Mouse (Mus musculus): ENCODE results near the gene Psmd5. TPM values are rescaled to one million over a fixed set of nuclear protein-coding genes. Genes with fewer than 3 reads are reported as not detected.

The Psmd5 gene
- polyA plus RNA-seq, 1 experiment from 2014 or later, result 118 TPM

- H3K4me2 ChIP-seq (replicated peaks; ENCODE audit: low read depth, low read length), result no peak overlapping the region
- H3K36me3 ChIP-seq (ENCODE audit: control insufficient read depth, insufficient read depth, low read length), result no peaks in the 10 kb centered on the region
- no peak overlapping the region for H3K4me3 ChIP-seq (ENCODE audit: low read depth, low read length)
- no peak overlapping the region for H3K27ac ChIP-seq (ENCODE audit: low read depth, low read length)
- no peaks in the 10 kb centered on the region for H3K27me3 ChIP-seq (ENCODE audit: control insufficient read depth, insufficient read depth, low read length)
- no peak for DNase-seq (ENCODE audit: low spot score)
- H3K4me1 ChIP-seq (replicated peaks; ENCODE audit: control insufficient read depth, insufficient read depth, low read length), result no peaks in the 10 kb centered on the region; the same call in 1 of the 2 replicates
- no peak for ATAC-seq (ENCODE audit: low FRiP score)
- H3K9ac ChIP-seq (ENCODE audit: low read depth, low read length), result no peak overlapping the region
- WGBS, result 79% methylated on average over 4 of the region's 4 CpGs
- H3K9me3 ChIP-seq (ENCODE audit: control insufficient read depth, low read length), result no peaks in the 10 kb centered on the region
Observed at GRCm38 (mm10) chr2:34901726-34902125, 27.0 kb upstream of the Psmd5 start.

- H3K9me3 ChIP-seq (ENCODE audit: control insufficient read depth, low read length), result no peaks in the 10 kb centered on the region
- no peaks in the 10 kb centered on the region for H3K27me3 ChIP-seq (ENCODE audit: control insufficient read depth, insufficient read depth, low read length)
- no peaks in the 10 kb centered on the region for H3K36me3 ChIP-seq (ENCODE audit: control insufficient read depth, insufficient read depth, low read length)
- H3K9ac ChIP-seq (ENCODE audit: low read depth, low read length), result no peak overlapping the region
- DNase-seq (ENCODE audit: low spot score) (no peak), ATAC-seq (ENCODE audit: low FRiP score) (no peak)
- H3K4me2 ChIP-seq (replicated peaks; ENCODE audit: low read depth, low read length), result no peak overlapping the region
- H3K27ac ChIP-seq (ENCODE audit: low read depth, low read length), result no peak overlapping the region
- no peaks in the 10 kb centered on the region; the same call in 1 of the 2 replicates for H3K4me1 ChIP-seq (replicated peaks; ENCODE audit: control insufficient read depth, insufficient read depth, low read length)
- H3K4me3 ChIP-seq (ENCODE audit: low read depth, low read length), result no peak overlapping the region
- 74% methylated on average over 1 of the region's 1 CpGs for WGBS
Observed at GRCm38 (mm10) chr2:34900412-34900811, 25.6 kb upstream of the Psmd5 start.

GRCm38 (mm10) chr2:34899682-34900081, 24.9 kb upstream of the Psmd5 start:
- 87% methylated on average over 11 of the region's 11 CpGs for WGBS
- DNase-seq (ENCODE audit: low spot score) (no peak), ATAC-seq (ENCODE audit: low FRiP score) (no peak)

GRCm38 (mm10) chr2:34897820-34898219, 23.1 kb upstream of the Psmd5 start:
- Histone ChIP-seq H3K27ac (ENCODE audit: low read depth, low read length) (no peak overlapping the region), H3K4me1 (replicated peaks; ENCODE audit: control insufficient read depth, insufficient read depth, low read length) (no peaks in the 10 kb centered on the region), H3K9ac (ENCODE audit: low read depth, low read length) (no peak overlapping the region), H3K4me3 (ENCODE audit: low read depth, low read length) (no peak overlapping the region), H3K36me3 (ENCODE audit: control insufficient read depth, insufficient read depth, low read length) (no peaks in the 10 kb centered on the region), H3K9me3 (ENCODE audit: control insufficient read depth, low read length) (no peaks in the 10 kb centered on the region), H3K27me3 (ENCODE audit: control insufficient read depth, insufficient read depth, low read length) (no peaks in the 10 kb centered on the region), H3K4me2 (replicated peaks; ENCODE audit: low read depth, low read length) (no peak overlapping the region)
- 23% methylated on average over 10 of the region's 10 CpGs for WGBS
- ATAC-seq (ENCODE audit: low FRiP score) (no peak), DNase-seq (ENCODE audit: low spot score) (peak; percentile 56)

More at GRCm38 (mm10) chr2:34899682-34900081, 24.9 kb upstream of the Psmd5 start:
- Histone ChIP-seq H3K9ac (ENCODE audit: low read depth, low read length) (no peak overlapping the region), H3K4me1 (replicated peaks; ENCODE audit: control insufficient read depth, insufficient read depth, low read length) (no peaks in the 10 kb centered on the region), H3K27ac (ENCODE audit: low read depth, low read length) (no peak overlapping the region), H3K27me3 (ENCODE audit: control insufficient read depth, insufficient read depth, low read length) (no peaks in the 10 kb centered on the region), H3K4me2 (replicated peaks; ENCODE audit: low read depth, low read length) (no peak overlapping the region), H3K9me3 (ENCODE audit: control insufficient read depth, low read length) (no peaks in the 10 kb centered on the region), H3K36me3 (ENCODE audit: control insufficient read depth, insufficient read depth, low read length) (no peaks in the 10 kb centered on the region), H3K4me3 (ENCODE audit: low read depth, low read length) (no peak overlapping the region)

GRCm38 (mm10) chr2:34896821-34897460, 22.2 kb upstream of the Psmd5 start:
- WGBS, result 86% methylated on average over 17 of the region's 17 CpGs
- no peak for ATAC-seq (ENCODE audit: low FRiP score)

GRCm38 (mm10) chr2:34895503-34896113, 20.8 kb upstream of the Psmd5 start:
- Histone ChIP-seq H3K9ac (ENCODE audit: low read depth, low read length) (no peak overlapping the region), H3K36me3 (ENCODE audit: control insufficient read depth, insufficient read depth, low read length) (no peaks in the 10 kb centered on the region), H3K9me3 (ENCODE audit: control insufficient read depth, low read length) (no peaks in the 10 kb centered on the region), H3K4me2 (replicated peaks; ENCODE audit: low read depth, low read length) (no peak overlapping the region), H3K27me3 (ENCODE audit: control insufficient read depth, insufficient read depth, low read length) (no peaks in the 10 kb centered on the region), H3K4me1 (replicated peaks; ENCODE audit: control insufficient read depth, insufficient read depth, low read length) (no peaks in the 10 kb centered on the region), H3K27ac (ENCODE audit: low read depth, low read length) (no peak overlapping the region), H3K4me3 (ENCODE audit: low read depth, low read length) (no peak overlapping the region)
- DNase-seq (ENCODE audit: low spot score) (no peak), ATAC-seq (ENCODE audit: low FRiP score) (no peak)
- WGBS, result 78% methylated on average over 19 of the region's 19 CpGs

More at GRCm38 (mm10) chr2:34896821-34897460, 22.2 kb upstream of the Psmd5 start:
- Histone ChIP-seq H3K27ac (ENCODE audit: low read depth, low read length) (no peak overlapping the region), H3K4me2 (replicated peaks; ENCODE audit: low read depth, low read length) (no peak overlapping the region), H3K4me3 (ENCODE audit: low read depth, low read length) (no peak overlapping the region), H3K9me3 (ENCODE audit: control insufficient read depth, low read length) (no peaks in the 10 kb centered on the region), H3K36me3 (ENCODE audit: control insufficient read depth, insufficient read depth, low read length) (no peaks in the 10 kb centered on the region), H3K4me1 (replicated peaks; ENCODE audit: control insufficient read depth, insufficient read depth, low read length) (no peaks in the 10 kb centered on the region), H3K27me3 (ENCODE audit: control insufficient read depth, insufficient read depth, low read length) (no peaks in the 10 kb centered on the region), H3K9ac (ENCODE audit: low read depth, low read length) (no peak overlapping the region)
- DNase-seq (ENCODE audit: low spot score), result no peak

GRCm38 (mm10) chr2:34893950-34894349, 19.2 kb upstream of the Psmd5 start:
- H3K4me3 ChIP-seq (ENCODE audit: low read depth, low read length), result no peak overlapping the region
- no peak overlapping the region for H3K4me2 ChIP-seq (replicated peaks; ENCODE audit: low read depth, low read length)
- WGBS, result 74% methylated on average over 5 of the region's 5 CpGs
- DNase-seq (ENCODE audit: low spot score), result no peak
- ATAC-seq (ENCODE audit: low FRiP score), result no peak
- H3K36me3 ChIP-seq (ENCODE audit: control insufficient read depth, insufficient read depth, low read length), result no peaks in the 10 kb centered on the region
- no peak overlapping the region for H3K27ac ChIP-seq (ENCODE audit: low read depth, low read length)
- no peak overlapping the region for H3K9ac ChIP-seq (ENCODE audit: low read depth, low read length)
- no peaks in the 10 kb centered on the region for H3K27me3 ChIP-seq (ENCODE audit: control insufficient read depth, insufficient read depth, low read length)
- no peaks in the 10 kb centered on the region for H3K4me1 ChIP-seq (replicated peaks; ENCODE audit: control insufficient read depth, insufficient read depth, low read length)
- no peaks in the 10 kb centered on the region for H3K9me3 ChIP-seq (ENCODE audit: control insufficient read depth, low read length)

GRCm38 (mm10) chr2:34884186-34884585, 9.4 kb upstream of the Psmd5 start:
- Histone ChIP-seq H3K4me3 (ENCODE audit: low read depth, low read length) (no peak overlapping the region), H3K9ac (ENCODE audit: low read depth, low read length) (no peak overlapping the region), H3K27me3 (ENCODE audit: control insufficient read depth, insufficient read depth, low read length) (no peaks in the 10 kb centered on the region), H3K4me2 (replicated peaks; ENCODE audit: low read depth, low read length) (no peak overlapping the region), H3K4me1 (replicated peaks; ENCODE audit: control insufficient read depth, insufficient read depth, low read length) (no peaks in the 10 kb centered on the region), H3K9me3 (ENCODE audit: control insufficient read depth, low read length) (no peaks in the 10 kb centered on the region), H3K36me3 (ENCODE audit: control insufficient read depth, insufficient read depth, low read length) (no peaks in the 10 kb centered on the region), H3K27ac (ENCODE audit: low read depth, low read length) (no peak overlapping the region)
- ATAC-seq (ENCODE audit: low FRiP score), result no peak
- DNase-seq (ENCODE audit: low spot score), result no peak
- WGBS, result 62% methylated on average over 2 of the region's 2 CpGs

GRCm38 (mm10) chr2:34883190-34883589, 8.4 kb upstream of the Psmd5 start:
- DNase-seq (ENCODE audit: low spot score), result no peak
- no peak overlapping the region for H3K4me3 ChIP-seq (ENCODE audit: low read depth, low read length)
- WGBS, result 54% methylated on average over 5 of the region's 5 CpGs
- no peak overlapping the region for H3K27ac ChIP-seq (ENCODE audit: low read depth, low read length)
- no peaks in the 10 kb centered on the region for H3K4me1 ChIP-seq (replicated peaks; ENCODE audit: control insufficient read depth, insufficient read depth, low read length)
- H3K36me3 ChIP-seq (ENCODE audit: control insufficient read depth, insufficient read depth, low read length), result no peaks in the 10 kb centered on the region
- H3K4me2 ChIP-seq (replicated peaks; ENCODE audit: low read depth, low read length), result no peak overlapping the region
- no peaks in the 10 kb centered on the region for H3K27me3 ChIP-seq (ENCODE audit: control insufficient read depth, insufficient read depth, low read length)
- no peak for ATAC-seq (ENCODE audit: low FRiP score)
- H3K9me3 ChIP-seq (ENCODE audit: control insufficient read depth, low read length), result no peaks in the 10 kb centered on the region
- H3K9ac ChIP-seq (ENCODE audit: low read depth, low read length), result no peak overlapping the region

Measured in hindbrain, embryonic 11.5 days (tissue).